Mouse (Mus musculus): ENCODE measurements around the gene Sh3pxd2a.

GRCm38 (mm10) chr19:47409142-47409541 is 55.1 kb downstream of the Sh3pxd2a start:
- TF ChIP-seq CTCF (IDR thresholded peaks at IDR 0.05; ENCODE audit: extremely low read depth, insufficient read depth, low read length) (no peak), POLR2A (IDR thresholded peaks at IDR 0.05; ENCODE audit: extremely low read depth, insufficient read depth, low read length) (no peak)

Data from cortical plate, adult 2 months (tissue).